Mouse (Mus musculus): ENCODE measurements around the gene Megf9.
A peak's percentile ranks its signal among the peaks of the same experiment; 100 is the strongest.

Gene Megf9

DNA sequence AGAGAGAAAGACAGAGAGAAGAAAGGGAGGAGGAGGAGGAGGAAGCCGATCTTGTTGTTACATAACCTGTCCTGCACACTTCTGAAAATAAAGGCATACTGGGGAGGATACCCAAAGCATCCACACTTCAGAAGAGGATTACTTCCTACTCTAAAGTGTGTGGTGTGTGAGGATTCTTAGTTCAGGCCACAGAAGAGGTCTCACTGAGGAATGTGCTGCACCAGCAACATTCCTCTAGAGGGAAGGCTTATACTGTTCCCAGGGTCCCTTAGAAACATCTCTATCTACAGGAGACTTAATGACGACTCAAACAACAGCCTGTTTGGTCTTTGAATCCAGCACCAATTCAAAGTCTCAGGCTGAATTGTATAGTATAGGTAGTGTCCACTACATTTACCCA, 114.6 kb downstream of the Megf9 start:
- DNase-seq (ENCODE audit: low read depth) = no peak

DNA sequence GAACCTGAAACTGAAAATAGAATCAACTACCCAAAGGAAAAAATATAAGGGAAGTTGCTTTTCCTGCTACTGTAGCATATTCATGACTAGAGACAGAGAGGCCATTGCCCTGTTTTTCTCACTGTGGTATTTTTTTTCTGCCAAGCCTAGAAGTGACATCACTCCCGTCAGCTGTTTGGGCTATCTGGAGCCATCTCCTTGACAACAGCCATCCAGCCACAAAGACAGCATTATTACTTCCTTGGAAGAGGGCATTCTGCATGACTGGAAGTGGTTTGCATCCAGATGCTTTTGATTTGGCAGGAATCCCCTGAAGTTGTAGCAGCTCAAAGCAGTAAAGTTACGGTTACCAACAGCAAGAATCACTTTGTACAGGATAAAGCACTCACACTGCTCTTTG, 122.7 kb downstream of the Megf9 start:
- peak; percentile 79 for DNase-seq (ENCODE audit: low read depth)

DNA sequence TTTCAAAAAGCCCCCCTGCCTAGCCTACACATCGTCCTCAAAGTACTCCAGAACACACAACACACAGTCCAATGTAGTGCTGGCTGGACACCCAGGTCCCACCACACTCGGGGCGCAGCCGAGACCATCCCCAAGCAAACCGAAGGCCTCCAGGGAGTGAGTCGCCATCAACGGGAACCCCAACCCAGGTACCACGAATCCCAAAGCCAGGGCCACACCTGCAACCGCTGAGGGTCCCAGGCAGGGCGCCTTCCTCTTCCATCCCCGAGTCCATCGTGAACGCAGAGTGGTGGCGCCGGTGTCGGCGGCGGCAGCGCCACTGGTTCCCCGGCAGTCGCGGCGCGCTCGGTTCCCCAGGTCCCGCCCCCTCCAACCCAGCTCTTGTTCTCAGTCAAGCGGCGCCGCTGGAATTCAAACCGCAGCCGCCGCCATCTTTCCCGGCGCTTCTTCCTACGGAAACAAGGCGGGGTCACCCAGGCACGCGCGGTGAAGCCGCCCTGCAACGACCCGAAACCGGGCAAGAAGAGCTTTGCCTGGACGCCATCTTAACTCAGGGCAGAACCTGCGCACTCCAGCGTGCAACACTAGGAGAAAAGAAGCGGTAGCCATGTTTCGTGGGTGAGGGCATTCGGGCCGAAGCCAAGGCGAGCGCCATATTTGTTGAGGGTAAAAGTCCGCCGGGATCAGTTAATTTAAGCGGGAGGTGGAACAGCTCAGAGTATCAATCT, 124.6 kb downstream of the Megf9 start, which contains the start of gene Cdk5rap2:
Gene Cdk5rap2, minus strand, starts transcription at position 450 of the 728 bp plus-strand sequence.
- DNase-seq (ENCODE audit: low read depth) = peak; percentile 95

- no peak for DNase-seq (ENCODE audit: low read depth)
Observed at GRCm38 (mm10) chr4:70409456-70409855, 125.3 kb downstream of the Megf9 start.

DNA sequence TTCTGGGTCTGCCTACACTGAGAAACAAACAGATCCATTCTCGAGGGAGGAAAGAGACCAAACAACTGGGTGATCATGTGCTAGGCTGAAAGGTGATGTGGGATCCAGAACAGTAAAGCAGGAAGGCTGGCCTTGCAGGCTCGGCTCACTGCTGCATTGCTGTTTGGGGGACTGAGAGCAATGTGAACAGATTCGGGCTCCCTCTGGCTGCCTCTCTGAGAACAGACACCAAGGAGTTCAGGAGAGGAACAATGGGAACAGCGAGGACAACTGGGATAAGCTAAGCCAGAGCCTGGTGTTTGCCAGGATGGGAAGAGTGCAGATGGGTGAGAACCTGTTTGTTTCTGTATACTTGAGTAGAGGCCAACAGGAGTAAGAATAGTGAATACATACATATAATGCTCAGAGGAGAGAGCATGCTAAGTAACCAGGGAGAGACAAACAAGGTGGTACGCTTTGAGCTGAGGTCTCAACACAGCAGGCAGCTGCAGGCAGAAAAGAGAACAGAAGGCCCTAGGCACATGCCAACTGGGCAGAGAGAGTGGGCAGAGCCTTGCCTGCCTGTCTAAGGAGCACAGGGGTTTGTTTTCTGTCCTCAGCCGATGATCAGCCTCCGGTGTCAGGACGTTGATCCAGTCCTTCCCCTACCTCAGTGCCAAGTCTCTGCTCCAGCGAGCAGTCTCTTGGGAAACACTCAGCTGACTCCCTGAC, 132.5 kb downstream of the Megf9 start:
- DNase-seq (ENCODE audit: low read depth) = no peak

DNA sequence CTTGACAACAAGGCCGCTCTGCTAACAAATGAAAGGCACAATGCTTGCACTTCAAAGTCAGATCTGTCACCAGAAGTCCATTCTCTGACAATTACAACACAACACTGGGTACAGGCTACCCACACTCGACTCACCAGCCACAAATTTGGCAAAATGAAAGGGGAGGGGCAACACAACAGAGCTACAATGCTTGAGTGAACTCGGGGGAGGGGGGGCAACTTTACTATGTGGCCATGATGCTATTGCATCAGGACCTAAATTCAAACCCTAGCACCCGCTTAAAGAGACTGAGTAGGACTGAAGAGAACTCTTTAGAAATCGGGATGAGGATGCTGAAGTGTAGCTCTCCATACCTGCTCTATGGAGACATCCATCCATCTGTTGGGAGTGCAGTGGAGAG, 135.3 kb downstream of the Megf9 start:
- DNase-seq (ENCODE audit: low read depth) = no peak

GRCm38 (mm10) chr4:70399074-70399473, 135.7 kb downstream of the Megf9 start:
- no peak for DNase-seq (ENCODE audit: low read depth)

- no peak for DNase-seq (ENCODE audit: low read depth)
Observed at GRCm38 (mm10) chr4:70398088-70398487, 136.7 kb downstream of the Megf9 start.

- no peak for DNase-seq (ENCODE audit: low read depth)
Observed at GRCm38 (mm10) chr4:70396701-70397100, 138.1 kb downstream of the Megf9 start.

DNA sequence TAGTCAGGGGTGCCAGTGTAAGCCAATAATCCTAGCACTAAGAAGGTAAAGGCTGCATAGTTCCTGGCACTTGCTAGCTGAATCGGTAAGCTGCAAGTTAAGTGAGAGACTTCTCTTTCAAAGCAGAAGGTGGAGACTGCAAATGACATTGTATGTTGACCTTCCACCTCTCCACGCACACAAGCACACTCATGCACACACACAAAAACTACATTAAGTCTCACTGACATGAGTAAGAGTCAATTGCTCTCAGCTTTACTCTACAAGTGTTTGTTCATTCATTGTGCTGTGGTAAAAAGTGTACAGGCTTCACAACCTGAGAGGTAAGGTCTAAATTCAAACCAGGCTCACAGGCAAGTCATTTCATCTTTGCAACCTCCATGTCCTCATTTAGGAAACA, 140.1 kb downstream of the Megf9 start:
- no peak for DNase-seq (ENCODE audit: low read depth)

DNA sequence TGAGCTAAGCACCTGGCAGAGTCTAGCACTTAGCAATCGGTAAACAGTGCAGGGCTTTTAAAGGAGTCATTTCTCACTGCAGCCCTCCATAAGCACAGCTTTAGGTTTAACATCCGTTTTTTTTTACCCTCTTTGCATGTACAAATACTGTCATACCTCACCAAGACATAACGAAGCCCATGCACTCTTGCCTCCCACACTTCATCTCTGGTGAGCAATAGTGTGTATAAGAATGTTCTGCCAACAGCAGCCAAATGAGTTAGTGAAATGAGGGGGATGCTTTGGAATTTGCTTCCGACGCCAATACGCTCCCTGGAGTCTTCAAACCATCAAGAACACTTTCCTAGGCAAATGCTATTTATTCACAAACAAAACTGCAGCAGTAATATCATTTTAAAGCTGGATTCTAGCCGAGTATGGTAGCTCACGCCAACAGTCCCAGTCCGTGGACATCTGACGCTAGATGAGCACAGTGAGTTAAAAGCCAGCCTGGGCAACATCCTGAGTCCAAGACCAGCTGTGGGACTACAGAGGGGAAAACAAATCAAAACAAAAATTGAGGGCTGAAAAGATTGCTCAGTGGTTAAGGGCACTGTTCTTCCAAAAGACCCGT, 142.9 kb downstream of the Megf9 start:
- no peak for DNase-seq (ENCODE audit: low read depth)

DNA sequence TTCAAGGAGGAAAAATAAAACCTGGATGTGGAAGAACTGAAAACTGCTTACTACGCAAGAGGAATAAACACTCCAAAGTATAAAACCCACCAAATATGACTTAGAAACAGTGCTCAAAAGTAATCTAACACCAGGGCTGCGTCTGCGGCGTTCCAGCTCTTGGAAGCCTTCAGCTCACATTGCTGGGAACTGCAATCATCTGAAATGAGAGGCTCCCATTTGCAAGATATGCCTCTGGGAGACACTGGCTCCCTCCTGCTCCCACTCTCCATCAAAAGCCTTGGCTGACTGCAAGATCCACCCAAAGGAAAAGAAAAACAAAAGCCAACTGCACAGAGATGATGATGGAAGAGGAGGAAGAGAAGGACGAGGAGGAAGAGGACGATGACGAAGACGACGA, 143.7 kb downstream of the Megf9 start:
- DNase-seq (ENCODE audit: low read depth) = no peak

- no peak for DNase-seq (ENCODE audit: low read depth)
Observed at GRCm38 (mm10) chr4:70386206-70386605, 148.6 kb downstream of the Megf9 start.

DNA sequence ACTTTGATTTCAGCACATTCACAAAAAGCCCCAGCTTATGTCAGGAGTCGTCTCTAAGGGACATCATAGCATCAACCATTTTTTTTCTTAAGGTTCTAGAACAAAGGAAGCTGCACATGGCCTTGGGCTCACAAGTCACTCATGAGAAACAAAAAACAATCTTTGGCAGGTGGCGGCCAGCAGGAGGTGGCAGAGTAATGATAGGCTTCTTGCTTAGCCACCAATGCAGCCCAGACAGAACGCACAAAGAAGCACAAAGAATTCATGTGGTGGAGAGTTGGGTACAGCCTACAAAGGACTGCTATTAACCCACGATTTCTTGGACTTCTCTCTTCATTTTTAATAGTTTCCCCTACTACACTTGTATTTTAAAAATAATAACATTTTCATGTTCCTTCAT, 157.4 kb downstream of the Megf9 start:
- no peak for DNase-seq (ENCODE audit: low read depth)
